Mouse (Mus musculus) myocyte (in vitro differentiated cells): ENCODE data around the gene 4933427D14Rik. TPM values are rescaled to one million over a fixed set of nuclear protein-coding genes. Genes with fewer than 3 reads are reported as not detected.

Source experiments
- H3K27me3 ChIP-seq: one replicate; pipeline ENCODE4 v1.6.1; 2011; ENCODE audit not compliant: control insufficient read depth, insufficient read depth, insufficient read length
- H3K36me3 ChIP-seq: one replicate; pipeline ENCODE4 v1.6.1; 2011; ENCODE audit not compliant: control insufficient read depth, insufficient read depth
- H3K4me2 ChIP-seq: one replicate; pipeline ENCODE4 v1.6.1; 2011; ENCODE audit warnings: low read depth, control low read depth
- H3K4me3 ChIP-seq: one replicate; pipeline ENCODE4 v1.5.1; 2011; ENCODE audit warnings: mild to moderate bottlenecking, control low read depth, moderate library complexity
- H3K79me2 ChIP-seq: one replicate; pipeline ENCODE4 v1.6.1; 2011; ENCODE audit not compliant: control insufficient read depth, insufficient read depth
- H3ac ChIP-seq: one replicate; pipeline ENCODE4 v1.6.1; 2011; ENCODE audit not compliant: control insufficient read depth, insufficient read length
- E2F4 ChIP-seq: IDR thresholded peaks from one replicate; pipeline ENCODE4 v1.6.1; 2011; ENCODE audit warnings: mild to moderate bottlenecking, control low read depth, moderate library complexity; ENCODE audit not compliant: insufficient read depth
- MAX ChIP-seq: IDR thresholded peaks from one replicate; pipeline ENCODE4 v1.6.1; 2011; ENCODE audit warnings: low read depth, mild to moderate bottlenecking, control low read depth
- MYOD1 ChIP-seq, 3 experiments: IDR thresholded peaks; one replicate each; pipeline ENCODE4 v1.6.1; 2011; ENCODE audit warnings: control low read depth in 2 of 3, low read depth in 2 of 3, mild to moderate bottlenecking in 2 of 3, moderate library complexity in 1 of 3; ENCODE audit not compliant: insufficient read length in 2 of 3, control insufficient read depth in 1 of 3
- MYOG ChIP-seq, 3 experiments: IDR thresholded peaks; one replicate each; pipeline ENCODE4 v1.6.1; 2011; ENCODE audit warnings: control low read depth in 2 of 3, low read depth in 2 of 3, mild to moderate bottlenecking in 2 of 3; ENCODE audit not compliant: insufficient read length in 2 of 3, control insufficient read depth in 1 of 3, insufficient read depth in 1 of 3
- POLR2A ChIP-seq: IDR thresholded peaks from one replicate; pipeline ENCODE4 v1.6.1; 2011; ENCODE audit warnings: low read depth, mild to moderate bottlenecking, control low read depth, moderate library complexity; ENCODE audit not compliant: insufficient read length
- POLR2AphosphoS2 ChIP-seq: IDR thresholded peaks from one replicate; pipeline ENCODE4 v1.6.1; 2011; ENCODE audit warnings: low read depth, control low read depth; ENCODE audit not compliant: insufficient read length
- REST ChIP-seq: IDR thresholded peaks from one replicate; pipeline ENCODE4 v1.6.1; 2011; ENCODE audit warnings: mild to moderate bottlenecking, control low read depth, moderate library complexity; ENCODE audit not compliant: insufficient read depth, insufficient read length
- SRF ChIP-seq: IDR thresholded peaks from one replicate; pipeline ENCODE4 v1.6.1; 2011; ENCODE audit warnings: low read depth; ENCODE audit not compliant: control insufficient read depth, insufficient read length
- TCF12 ChIP-seq: IDR thresholded peaks from one replicate; pipeline ENCODE4 v1.6.1; 2011; ENCODE audit warnings: mild to moderate bottlenecking, control low read depth; ENCODE audit not compliant: poor library complexity, insufficient read depth, severe bottlenecking
- TCF3 ChIP-seq: IDR thresholded peaks from one replicate; pipeline ENCODE4 v1.6.1; 2011; ENCODE audit warnings: low read depth, control low read depth; ENCODE audit not compliant: insufficient read length
- USF1 ChIP-seq: IDR thresholded peaks from one replicate; pipeline ENCODE4 v1.6.1; 2011; ENCODE audit warnings: low read depth, mild to moderate bottlenecking, control low read depth, moderate library complexity
- polyA plus RNA-seq: library from polyadenylated mRNA; unstranded; fragments of >200 nt; fragmentation: generic; extraction: Trizol; gene quantifications from one replicate; pipeline ENCODE4 v1.2.1, GENCODE M21; 2012; ENCODE audit warnings: missing spikeins

4933427D14Rik gene
- polyA plus RNA-seq, 1 experiment = 2.8 TPM

GRCm38 (mm10) chr11:72163198-72163597 lies 44.1 kb downstream of the 4933427D14Rik start:
- no peak for TF ChIP-seq USF1
- no peak for TF ChIP-seq SRF
- TF ChIP-seq E2F4 = no peak
- TF ChIP-seq MYOD1 (IDR thresholded peaks at IDR 0.05; ENCODE audit: control insufficient read depth in 1 of 3, insufficient read length in 2 of 3, low read depth in 2 of 3) = no peak
- TF ChIP-seq MYOG (IDR thresholded peaks at IDR 0.05; ENCODE audit: control insufficient read depth in 1 of 3, insufficient read depth in 1 of 3, insufficient read length in 2 of 3, low read depth in 2 of 3) = no peak
- no peak for TF ChIP-seq TCF12
- Histone ChIP-seq H3K4me3 (no peak overlapping the region), H3K27me3 (no peaks in the 10 kb centered on the region), H3K4me2 (no peak overlapping the region), H3K79me2 (no peaks in the 10 kb centered on the region), H3ac (no peak overlapping the region), H3K36me3 (peaks cover 25% of the 10 kb centered on the region)

GRCm38 (mm10) chr11:72156624-72157023 lies 50.6 kb downstream of the 4933427D14Rik start:
- Histone ChIP-seq H3ac (no peak overlapping the region), H3K79me2 (no peaks in the 10 kb centered on the region), H3K27me3 (no peaks in the 10 kb centered on the region), H3K36me3 (peaks cover 17% of the 10 kb centered on the region), H3K4me3 (no peak overlapping the region), H3K4me2 (no peak overlapping the region)
- TF ChIP-seq POLR2A = no peak
- no peak for TF ChIP-seq E2F4
- no peak for TF ChIP-seq POLR2AphosphoS2
- TF ChIP-seq SRF = no peak
- TF ChIP-seq REST = no peak
- TF ChIP-seq MYOG (IDR thresholded peaks at IDR 0.05; ENCODE audit: control insufficient read depth in 1 of 3, insufficient read depth in 1 of 3, insufficient read length in 2 of 3, low read depth in 2 of 3) = no peak
- no peak for TF ChIP-seq TCF12
- no peak for TF ChIP-seq TCF3

- no peak overlapping the region for H3ac ChIP-seq
- H3K79me2 ChIP-seq = no peaks in the 10 kb centered on the region
- no peak for TF ChIP-seq TCF3
- no peaks in the 10 kb centered on the region for H3K27me3 ChIP-seq
- H3K4me3 ChIP-seq = no peak overlapping the region
- H3K4me2 ChIP-seq = no peak overlapping the region
- peaks cover 17% of the 10 kb centered on the region for H3K36me3 ChIP-seq
Observed at GRCm38 (mm10) chr11:72155981-72156428, 51.3 kb downstream of the 4933427D14Rik start.

DNA sequence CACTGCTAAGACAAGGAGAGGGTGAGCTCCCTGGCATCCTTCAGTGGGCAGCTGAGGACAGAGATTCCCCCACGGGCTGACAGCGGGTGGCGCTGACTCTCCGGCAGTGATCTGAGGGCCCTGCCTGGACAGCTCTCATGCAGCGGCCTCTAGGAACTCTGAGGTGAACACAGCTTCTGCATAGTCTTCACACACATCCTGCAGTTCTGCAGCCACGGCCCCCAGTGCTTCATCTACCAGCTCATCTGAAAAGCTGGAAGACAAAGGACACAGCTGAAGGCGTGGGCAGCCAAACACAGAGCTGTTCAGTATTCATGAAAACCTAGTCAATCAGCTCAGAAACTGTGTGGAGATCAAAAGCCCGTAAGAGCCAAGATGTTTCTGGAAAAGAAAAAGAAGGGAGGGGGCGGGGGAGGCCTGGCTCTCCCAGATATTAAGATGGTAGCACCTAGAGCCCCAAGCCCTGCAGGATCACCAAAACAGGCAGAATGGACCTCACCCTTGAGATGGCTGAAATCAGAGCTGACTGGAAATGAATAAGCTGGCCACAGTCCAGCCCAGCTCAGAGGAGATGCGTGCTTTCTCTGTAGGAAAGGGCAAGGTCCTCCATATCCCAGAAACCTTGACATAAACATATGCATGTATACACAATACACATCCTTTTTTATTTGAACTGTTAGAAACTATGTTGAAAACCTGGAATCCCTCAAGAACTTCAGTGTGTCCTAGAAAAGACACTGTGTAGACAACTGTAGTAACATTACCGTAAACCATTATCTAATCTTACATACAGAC lies 51.9 kb downstream of the 4933427D14Rik start:
- H3K4me3 ChIP-seq = no peak overlapping the region
- H3K4me2 ChIP-seq = no peak overlapping the region
- H3K27me3 ChIP-seq = no peaks in the 10 kb centered on the region
- H3K79me2 ChIP-seq = no peaks in the 10 kb centered on the region
- no peak overlapping the region for H3ac ChIP-seq
- H3K36me3 ChIP-seq = peaks cover 17% of the 10 kb centered on the region
- TF ChIP-seq TCF12 = no peak
- TF ChIP-seq SRF = no peak

DNA sequence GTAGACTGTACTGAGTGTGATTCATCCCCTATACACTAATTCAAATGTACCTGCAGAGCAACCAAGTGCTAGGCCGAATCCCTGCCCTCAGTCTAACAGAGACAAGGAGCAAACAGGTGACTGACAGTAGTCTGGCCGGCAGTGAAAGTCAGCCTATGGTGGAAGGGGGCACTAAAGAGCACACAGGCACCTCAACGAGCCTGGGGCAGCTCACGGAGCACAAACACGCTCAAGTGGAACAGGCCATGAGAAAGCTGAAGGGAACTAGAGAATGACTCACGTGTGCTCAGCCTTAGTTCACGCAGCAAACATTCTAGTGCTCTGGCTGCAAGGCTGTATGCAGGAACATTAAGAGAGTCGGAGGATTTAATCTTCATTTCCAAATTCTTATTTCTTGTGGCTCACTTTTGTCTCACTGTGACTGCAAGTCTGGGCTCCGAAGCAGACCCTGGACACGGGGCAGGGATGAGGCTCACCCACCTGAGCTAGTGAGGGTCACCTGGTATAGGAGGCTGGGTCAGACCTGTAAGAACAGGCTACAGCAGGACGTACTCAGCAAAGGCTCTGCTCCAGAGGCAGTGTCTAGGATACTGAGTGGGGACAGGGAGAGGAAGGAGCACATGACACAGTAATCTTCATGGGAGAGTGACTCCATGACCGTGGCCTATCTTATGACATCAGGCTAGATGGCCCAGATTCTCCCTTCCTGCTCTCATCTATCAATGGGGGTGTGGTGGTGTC lies 54.0 kb downstream of the 4933427D14Rik start:
- peaks cover 13% of the 10 kb centered on the region for H3K36me3 ChIP-seq
- no peaks in the 10 kb centered on the region for H3K27me3 ChIP-seq
- no peak overlapping the region for H3K4me3 ChIP-seq
- H3K79me2 ChIP-seq = no peaks in the 10 kb centered on the region
- no peak overlapping the region for H3ac ChIP-seq
- no peak overlapping the region for H3K4me2 ChIP-seq
- TF ChIP-seq TCF3 (no peak), MAX (no peak), USF1 (no peak), E2F4 (no peak), MYOD1 (IDR thresholded peaks at IDR 0.05; ENCODE audit: control insufficient read depth in 1 of 3, insufficient read length in 2 of 3, low read depth in 2 of 3) (no peak)

DNA sequence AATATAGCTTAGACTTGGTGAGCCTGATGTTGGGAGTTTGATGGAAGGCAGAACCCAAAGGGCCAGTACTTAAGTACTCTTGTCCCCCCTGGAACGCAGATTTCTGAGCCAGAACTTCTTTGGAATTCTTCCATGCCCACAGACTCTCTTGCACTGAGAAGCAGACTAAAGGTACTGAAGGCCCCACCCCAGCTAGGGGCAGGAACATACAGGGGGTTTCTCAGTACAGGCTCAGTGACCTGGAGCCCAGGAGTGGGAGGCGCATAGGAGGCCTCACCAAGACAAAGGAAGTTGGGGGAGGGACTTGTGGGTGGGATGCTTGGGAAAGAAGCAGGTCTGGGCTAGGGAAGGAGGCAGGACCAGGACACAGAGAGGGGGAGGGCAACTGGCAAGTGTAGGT lies 56.1 kb downstream of the 4933427D14Rik start:
- Histone ChIP-seq H3K79me2 (no peaks in the 10 kb centered on the region), H3ac (no peak overlapping the region), H3K4me2 (no peak overlapping the region), H3K36me3 (peaks cover 4% of the 10 kb centered on the region), H3K27me3 (no peaks in the 10 kb centered on the region), H3K4me3 (no peak overlapping the region)
- TF ChIP-seq POLR2AphosphoS2 (no peak), MYOG (IDR thresholded peaks at IDR 0.05; ENCODE audit: control insufficient read depth in 1 of 3, insufficient read depth in 1 of 3, insufficient read length in 2 of 3, low read depth in 2 of 3) (no peak), MAX (no peak), SRF (no peak)
